Mouse (Mus musculus) MEL (cell line): ENCODE data around the gene Vmp1. TPM values are rescaled to one million over a fixed set of nuclear protein-coding genes. Genes with fewer than 3 reads are reported as not detected.

Experiments used
- DNase-seq: peaks from one replicate; pipeline ENCODE4 v3.0.0; 2011; ENCODE audit warnings: low read depth, low spot score
- H3K27ac ChIP-seq: 2 replicates; pipeline ENCODE4 v1.5.1; 2012; ENCODE audit warnings: low read depth, mild to moderate bottlenecking, control low read depth, low read length, moderate library complexity; ENCODE audit not compliant: control insufficient read depth
- H3K27me3 ChIP-seq, 2 experiments: fragments of 150-350 bp in 1 of 2; sonication (generic) in 1 of 2; 2 replicates each; pipeline ENCODE4 v1.6.1; 2012; ENCODE audit warnings: low read length in 2 of 2, mild to moderate bottlenecking in 2 of 2, improper control_type of control experiment in 1 of 2, moderate library complexity in 1 of 2; ENCODE audit not compliant: insufficient read depth in 2 of 2, control insufficient read depth in 1 of 2
- H3K36me3 ChIP-seq, 2 experiments: 2 replicates each; pipeline ENCODE4 v1.6.1; 2012 to 2014; ENCODE audit warnings: low read length in 2 of 2, improper control_type of control experiment in 1 of 2, inconsistent platforms in 1 of 2, mild to moderate bottlenecking in 1 of 2; ENCODE audit not compliant: insufficient read depth in 2 of 2, control insufficient read depth in 1 of 2
- H3K4me1 ChIP-seq, 2 experiments: fragments of 150-350 bp in 1 of 2; sonication (generic) in 1 of 2; 2 replicates each; pipeline ENCODE4 v1.6.1; 2012; ENCODE audit warnings: low read length in 2 of 2, improper control_type of control experiment in 1 of 2, mild to moderate bottlenecking in 1 of 2; ENCODE audit not compliant: insufficient read depth in 2 of 2, control insufficient read depth in 1 of 2
- H3K4me3 ChIP-seq, 2 experiments: fragments of 150-350 bp in 1 of 2; sonication (generic) in 1 of 2; 2 replicates each; pipeline ENCODE4 v1.5.1; 2012; ENCODE audit warnings: low read depth in 2 of 2, low read length in 2 of 2, mild to moderate bottlenecking in 2 of 2, moderate library complexity in 2 of 2, control low read depth in 1 of 2, improper control_type of control experiment in 1 of 2; ENCODE audit not compliant: control insufficient read depth in 1 of 2, insufficient read depth in 1 of 2
- H3K79me2 ChIP-seq: 2 replicates; pipeline ENCODE4 v1.6.1; 2012; ENCODE audit warnings: mild to moderate bottlenecking, low read length, moderate library complexity; ENCODE audit not compliant: control insufficient read depth, poor library complexity, insufficient read depth
- H3K9ac ChIP-seq: 2 replicates; pipeline ENCODE4 v1.6.1; 2012; ENCODE audit warnings: low read depth, mild to moderate bottlenecking, control low read depth, low read length, moderate library complexity; ENCODE audit not compliant: control insufficient read depth, poor library complexity, severe bottlenecking
- H3K9me3 ChIP-seq: fragments of 150-350 bp; sonication (generic); replicated peaks from 2 replicates; pipeline ENCODE4 v1.6.1; 2012; ENCODE audit warnings: mild to moderate bottlenecking, low read length, improper control_type of control experiment, moderate library complexity; ENCODE audit not compliant: insufficient read depth
- CHD2 ChIP-seq: IDR thresholded peaks from 2 replicates; pipeline ENCODE4 v1.6.1; 2011; ENCODE audit warnings: low read length, improper control_type of control experiment
- EP300 ChIP-seq, 2 experiments: IDR thresholded peaks; 2 replicates each; pipeline ENCODE4 v1.6.1; 2011; ENCODE audit warnings: improper control_type of control experiment in 2 of 2, low read length in 2 of 2, low read depth in 1 of 2, mild to moderate bottlenecking in 1 of 2
- ETS1 ChIP-seq: IDR thresholded peaks from 2 replicates; pipeline ENCODE4 v1.6.1; 2012; ENCODE audit warnings: low read depth, mild to moderate bottlenecking, inconsistent platforms, low read length, improper control_type of control experiment, moderate library complexity
- GABPA ChIP-seq: IDR thresholded peaks from 2 replicates; pipeline ENCODE4 v1.6.1; 2012; ENCODE audit warnings: low read depth, mild to moderate bottlenecking, inconsistent platforms, low read length, improper control_type of control experiment, moderate library complexity
- GATA1 ChIP-seq: IDR thresholded peaks from 2 replicates; pipeline ENCODE4 v1.6.1; 2011; ENCODE audit warnings: low read depth, low read length, improper control_type of control experiment
- MAFK ChIP-seq: IDR thresholded peaks from 2 replicates; pipeline ENCODE4 v1.6.1; 2011; ENCODE audit warnings: low read depth, mild to moderate bottlenecking, low read length, improper control_type of control experiment, borderline replicate concordance
- MAX ChIP-seq: IDR thresholded peaks from 2 replicates; pipeline ENCODE4 v1.6.1; 2011; ENCODE audit warnings: low read length, improper control_type of control experiment
- MXI1 ChIP-seq: IDR thresholded peaks from 2 replicates; pipeline ENCODE4 v1.6.1; 2011; ENCODE audit warnings: mild to moderate bottlenecking, low read depth, low read length, improper control_type of control experiment
- MYB ChIP-seq: IDR thresholded peaks from 2 replicates; pipeline ENCODE4 v1.6.1; 2011; ENCODE audit warnings: mild to moderate bottlenecking, low read depth, low read length, improper control_type of control experiment
- MYC ChIP-seq: IDR thresholded peaks from 2 replicates; pipeline ENCODE4 v1.6.1; 2011; ENCODE audit warnings: low read depth, mild to moderate bottlenecking, low read length, improper control_type of control experiment, moderate library complexity
- NELFE ChIP-seq: IDR thresholded peaks from 2 replicates; pipeline ENCODE4 v1.6.1; 2011; ENCODE audit warnings: low read depth, low read length, improper control_type of control experiment
- NRF1 ChIP-seq: IDR thresholded peaks from 2 replicates; pipeline ENCODE4 v1.6.1; 2014; ENCODE audit warnings: low read depth, mild to moderate bottlenecking, inconsistent platforms, low read length, improper control_type of control experiment, moderate library complexity; ENCODE audit not compliant: poor library complexity, insufficient read depth, severe bottlenecking
- POLR2A ChIP-seq, 2 experiments: IDR thresholded peaks; 2 replicates each; pipeline ENCODE4 v1.6.1; 2011 to 2012; ENCODE audit warnings: low read length in 2 of 2, mild to moderate bottlenecking in 2 of 2, control low read depth in 1 of 2, improper control_type of control experiment in 1 of 2, low read depth in 1 of 2, moderate library complexity in 1 of 2; ENCODE audit not compliant: control insufficient read depth in 1 of 2, insufficient read depth in 1 of 2, poor library complexity in 1 of 2
- POLR2AphosphoS2 ChIP-seq: IDR thresholded peaks from 2 replicates; pipeline ENCODE4 v1.6.1; 2011; ENCODE audit warnings: low read length, improper control_type of control experiment
- RAD21 ChIP-seq: IDR thresholded peaks from 2 replicates; pipeline ENCODE4 v1.6.1; 2011; ENCODE audit warnings: mild to moderate bottlenecking, low read depth, low read length, improper control_type of control experiment
- SIN3A ChIP-seq: IDR thresholded peaks from 2 replicates; pipeline ENCODE4 v1.6.1; 2012; ENCODE audit warnings: low read length, improper control_type of control experiment, inconsistent platforms
- TAL1 ChIP-seq: IDR thresholded peaks from 2 replicates; pipeline ENCODE4 v1.6.1; 2012; ENCODE audit warnings: mild to moderate bottlenecking, inconsistent platforms, low read length, moderate library complexity, mixed read lengths
- TBP ChIP-seq: IDR thresholded peaks from 2 replicates; pipeline ENCODE4 v1.8.0; 2011; ENCODE audit warnings: low read depth, low read length, improper control_type of control experiment
- TCF12 ChIP-seq: IDR thresholded peaks from 2 replicates; pipeline ENCODE4 v1.6.1; 2014; ENCODE audit warnings: low read depth, mild to moderate bottlenecking, inconsistent platforms, low read length, improper control_type of control experiment, moderate library complexity
- UBTF ChIP-seq: IDR thresholded peaks from 2 replicates; pipeline ENCODE4 v1.6.1; 2012; ENCODE audit warnings: low read depth, mild to moderate bottlenecking, inconsistent platforms, low read length, improper control_type of control experiment, moderate library complexity, borderline replicate concordance; ENCODE audit not compliant: insufficient read depth
- USF1 ChIP-seq: IDR thresholded peaks from 2 replicates; pipeline ENCODE4 v1.6.1; 2014; ENCODE audit warnings: low read depth, mild to moderate bottlenecking, inconsistent platforms, low read length, improper control_type of control experiment, moderate library complexity
- ZC3H11A ChIP-seq: IDR thresholded peaks from 2 replicates; pipeline ENCODE4 v1.6.1; 2012; ENCODE audit warnings: low read depth, mild to moderate bottlenecking, inconsistent platforms, low read length, improper control_type of control experiment
- ZMIZ1 ChIP-seq: IDR thresholded peaks from 2 replicates; pipeline ENCODE4 v1.6.1; 2012; ENCODE audit warnings: low read depth, mild to moderate bottlenecking, inconsistent platforms, low read length, improper control_type of control experiment, moderate library complexity
- ZNF384 ChIP-seq: IDR thresholded peaks from 2 replicates; pipeline ENCODE4 v1.6.1; 2012; ENCODE audit warnings: low read depth, mild to moderate bottlenecking, inconsistent platforms, low read length, improper control_type of control experiment
- polyA plus RNA-seq, 2 experiments: library from polyadenylated mRNA; stranded (reverse) in 1 of 2; unstranded in 1 of 2; fragments of >175 nt in 1 of 2; fragments of >200 nt in 1 of 2; gene quantifications; 2 replicates each; pipeline versions ENCODE4 v1.2.1 to v1.2.4; 2012; ENCODE audit warnings: low replicate concordance in 2 of 2, low read depth in 1 of 2; ENCODE audit not compliant: insufficient read length in 2 of 2, insufficient read depth in 1 of 2, missing spikeins in 1 of 2
- total RNA-seq: library from RNA; depleted of rRNA; stranded (reverse); fragments of 300-350 nt; gene quantifications from 2 replicates; pipeline ENCODE4 v1.2.3, GENCODE M21; 2012

The Vmp1 gene
- total and polyA plus RNA-seq, 3 experiments = 61.8 to 94.9 TPM; not detected in 1

DNA sequence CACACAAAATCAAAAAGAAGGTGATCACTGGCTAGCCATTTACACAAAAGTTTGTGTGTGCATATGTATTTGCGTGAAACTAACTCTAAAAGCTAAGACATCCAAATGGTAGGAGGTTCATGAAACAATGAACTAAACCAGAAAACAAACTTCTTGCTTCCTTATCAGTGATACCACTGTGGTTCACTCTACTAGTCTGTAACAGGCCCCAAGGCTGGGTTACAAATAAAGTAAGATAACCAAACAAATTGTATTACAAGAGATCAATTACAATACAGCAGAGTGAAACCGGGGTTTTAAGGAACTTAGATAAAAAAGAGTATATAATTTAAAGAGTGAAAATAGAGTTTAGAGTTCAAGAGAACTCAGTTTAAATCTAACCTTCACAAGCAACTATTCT is 16.1 kb downstream of the Vmp1 start:
- peaks cover 15 to 75% of the 10 kb centered on the region in 2 experiments for H3K36me3 ChIP-seq

DNA sequence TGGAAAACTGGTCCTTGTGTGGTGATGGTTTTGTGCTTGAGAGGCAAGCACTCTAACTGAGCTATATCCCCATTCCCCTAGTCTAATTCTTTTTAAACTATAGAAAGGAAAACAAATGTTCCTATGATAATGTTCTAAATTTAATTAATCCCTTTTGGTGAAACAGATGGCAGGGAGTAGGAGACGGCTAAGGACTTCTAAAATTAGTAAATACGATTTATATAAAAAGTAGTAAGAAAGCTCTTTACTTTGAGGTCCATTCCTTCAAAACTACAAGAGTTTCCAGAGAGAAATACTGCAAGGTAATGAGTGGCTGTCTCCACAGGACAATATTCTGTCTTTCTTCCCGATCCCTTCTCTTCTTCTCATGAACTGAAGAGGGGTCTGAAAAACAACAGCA is 19.2 kb downstream of the Vmp1 start:
- peaks cover 36 to 44% of the 10 kb centered on the region in 2 experiments for H3K4me1 ChIP-seq
- TF ChIP-seq POLR2AphosphoS2 (no peak), ZMIZ1 (no peak), MYB (no peak), TCF12 (no peak), UBTF (no peak)
- H3K79me2 ChIP-seq = peaks cover 10% of the 10 kb centered on the region
- no peak for DNase-seq
- peaks cover 25 to 55% of the 10 kb centered on the region in 2 experiments for H3K36me3 ChIP-seq
- H3K27ac ChIP-seq = peak overlapping the region; percentile 25; the same call in 1 of the 2 replicates
- no peaks in the 10 kb centered on the region for H3K9me3 ChIP-seq
- no peak overlapping the region for H3K4me3 ChIP-seq
- no peaks in the 10 kb centered on the region for H3K27me3 ChIP-seq
- H3K9ac ChIP-seq = no peak overlapping the region

More for the DNA sequence above, 16.1 kb downstream of the Vmp1 start:
- Histone ChIP-seq H3K4me3 (no peak overlapping the region), H3K79me2 (peaks cover 15% of the 10 kb centered on the region), H3K9me3 (no peaks in the 10 kb centered on the region), H3K27me3 (no peaks in the 10 kb centered on the region), H3K27ac (peak overlapping the region; percentile 69)
- DNase-seq = peak; percentile 74
- TF ChIP-seq GATA1 = peak; percentile 86
- TF ChIP-seq POLR2A (IDR thresholded peaks at IDR 0.05; ENCODE audit: control insufficient read depth in 1 of 2, insufficient read depth in 1 of 2, low read depth in 1 of 2, low read length in 2 of 2, poor library complexity in 1 of 2) = no peak
- TF ChIP-seq TCF12 = peak; percentile 20; the same call in 1 of the 2 replicates
- TF ChIP-seq RAD21 = no peak
- peak; percentile 73 to 76 for TF ChIP-seq EP300 (IDR thresholded peaks at IDR 0.05; ENCODE audit: low read depth in 1 of 2, low read length in 2 of 2)
- TF ChIP-seq GABPA = no peak
- peak; percentile 36; the same call in 1 of the 2 replicates for TF ChIP-seq SIN3A
- peak; percentile 69 for TF ChIP-seq ETS1
- TF ChIP-seq POLR2AphosphoS2 = no peak
- no peak for TF ChIP-seq NRF1
- no peak for TF ChIP-seq TBP
- no peak for TF ChIP-seq UBTF
- TF ChIP-seq NELFE = no peak
- TF ChIP-seq ZMIZ1 = no peak
- no peak for TF ChIP-seq MAX
- TF ChIP-seq USF1 = no peak
- peak; percentile 47 for TF ChIP-seq TAL1
- TF ChIP-seq MXI1 = no peak
- no peak for TF ChIP-seq ZC3H11A
- no peak for TF ChIP-seq MYC
- no peak for TF ChIP-seq CHD2
- no peak for TF ChIP-seq MAFK
- TF ChIP-seq ZNF384 = 0 out of 2 replicates have a peak, but pooled peaks have one; percentile 10
- TF ChIP-seq, all 39 proteins: peak for 7
- H3K4me1 ChIP-seq = peaks cover 42 to 58% of the 10 kb centered on the region in 2 experiments
- H3K9ac ChIP-seq = 0 out of 2 replicates have a peak overlapping the region, but pooled peaks have one; percentile 20
